In the genomic region with DNA sequence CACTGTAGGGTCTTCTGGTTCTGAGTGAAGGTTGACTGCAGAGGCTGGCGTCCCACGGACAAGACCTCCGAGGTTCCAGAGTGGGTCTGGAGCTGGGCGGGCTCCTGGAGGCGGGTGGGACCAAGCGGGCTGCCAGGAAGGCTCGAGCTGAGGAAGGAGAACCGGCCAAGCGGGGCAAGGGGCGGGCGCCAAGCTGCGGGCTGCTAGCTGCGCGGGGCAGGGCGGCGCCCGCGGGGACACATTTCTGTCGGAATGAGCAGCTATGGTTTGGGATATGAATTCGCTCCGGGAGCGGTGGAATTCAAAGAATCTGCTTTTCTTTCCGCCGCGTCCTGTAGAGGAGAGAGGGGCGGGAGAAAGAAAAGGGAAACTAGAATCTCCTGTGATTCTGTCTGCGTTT, we compare ENCODE assay signal across 17 mouse cellular contexts. TPM values are rescaled to one million over a fixed set of nuclear protein-coding genes. Genes with fewer than 3 reads are reported as not detected.
DNase-seq lines count a peak whose midpoint lies in the region; ATAC-seq lines count a peak whose summit lies in the region.
"Had no signal": no experiment of that assay in that cellular context is flagged by ENCODE, and none has a peak within 500 bp of the region (broad histone marks: within the 10 kb centered on the region; RNA-seq: fewer than 3 reads in every experiment).

No protein-coding gene starts in this region.

- no peaks in the 10 kb centered on the region for H3K9me3 ChIP-seq in hindbrain, embryonic 11.5 days (ENCODE audit: control insufficient read depth, low read length)
- H3K9me3 ChIP-seq in hindbrain, embryonic 16.5 days (ENCODE audit: control insufficient read depth, low read length): no peaks in the 10 kb centered on the region
- no peaks in the 10 kb centered on the region for H3K9me3 ChIP-seq in limb, embryonic 11.5 days (ENCODE audit: control insufficient read depth, low read length)
- H3K9me3 ChIP-seq: hindbrain, embryonic 15.5 days had no signal

- DNase-seq in hindbrain, embryonic 11.5 days (ENCODE audit: low spot score): peak; percentile 59
- DNase-seq in 3134 (ENCODE audit: extremely low read depth, insufficient read length, low spot score) (peak; percentile 77), ES-CJ7 (ENCODE audit: low read depth, low spot score) (peak; percentile 35)
- DNase-seq in limb, embryonic 11.5 days (ENCODE audit: low spot score): peak; percentile 75
- no peak for DNase-seq in right cerebral cortex, adult 18-20 months
- DNase-seq in adrenal gland, postnatal 10 days: no peak
- DNase-seq: adrenal gland, adult 8-10 months; gastrocnemius, postnatal 36 days; layer of hippocampus, adult 9-11 months; lung, postnatal 4 days; thymus, postnatal 14 days had no signal

- under 1% methylated on average over 26 of the region's 27 CpGs for WGBS in hindbrain, embryonic 11.5 days
- WGBS in hindbrain, embryonic 16.5 days: 0% methylated on average over 27 of the region's 27 CpGs
- 0% methylated on average over 27 of the region's 27 CpGs for WGBS in limb, embryonic 11.5 days

- no peak overlapping the region for H3K4me3 ChIP-seq in hindbrain, embryonic 11.5 days (ENCODE audit: low read depth, low read length)
- H3K4me3 ChIP-seq in hindbrain, embryonic 16.5 days (ENCODE audit: low read length): no peak overlapping the region
- no peak overlapping the region for H3K4me3 ChIP-seq in limb, embryonic 11.5 days (ENCODE audit: low read depth, low read length)
- H3K4me3 ChIP-seq: hindbrain, embryonic 15.5 days had no signal

- ATAC-seq in hindbrain, embryonic 11.5 days (ENCODE audit: low FRiP score): no peak
- ATAC-seq in hindbrain, embryonic 16.5 days: no peak
- ATAC-seq in limb, embryonic 11.5 days (ENCODE audit: insufficient number of reproducible peaks, low FRiP score, low TSS enrichment, low read depth): no peak
- ATAC-seq: forebrain, embryonic 14.5 days had no signal

- H3K27ac ChIP-seq in hindbrain, embryonic 11.5 days (ENCODE audit: low read depth, low read length): no peak overlapping the region
- no peak overlapping the region for H3K27ac ChIP-seq in hindbrain, embryonic 16.5 days (ENCODE audit: low read depth, low read length)
- no peak overlapping the region for H3K27ac ChIP-seq in limb, embryonic 11.5 days (replicated peaks; ENCODE audit: low read depth, low read length)
- H3K27ac ChIP-seq: hindbrain, embryonic 15.5 days had no signal

- no peaks in the 10 kb centered on the region; the same call in 1 of the 2 replicates for H3K4me1 ChIP-seq in hindbrain, embryonic 11.5 days (replicated peaks; ENCODE audit: control insufficient read depth, insufficient read depth, low read length)
- H3K4me1 ChIP-seq in hindbrain, embryonic 16.5 days (ENCODE audit: control insufficient read depth, insufficient read depth, low read depth, low read length): no peaks in the 10 kb centered on the region
- peaks cover 8% of the 10 kb centered on the region; the same call in 1 of the 2 replicates for H3K4me1 ChIP-seq in limb, embryonic 11.5 days (ENCODE audit: control insufficient read depth, insufficient read depth, low read length)
- H3K4me1 ChIP-seq: hindbrain, embryonic 15.5 days had no signal

- H3K9ac ChIP-seq in hindbrain, embryonic 11.5 days (ENCODE audit: low read depth, low read length): no peak overlapping the region
- H3K9ac ChIP-seq in hindbrain, embryonic 16.5 days (ENCODE audit: low read depth, low read length): no peak overlapping the region
- no peak overlapping the region for H3K9ac ChIP-seq in limb, embryonic 11.5 days (ENCODE audit: low read length)
- H3K9ac ChIP-seq: hindbrain, embryonic 15.5 days had no signal

- peaks cover 100% of the 10 kb centered on the region for H3K27me3 ChIP-seq in hindbrain, embryonic 11.5 days (ENCODE audit: control insufficient read depth, insufficient read depth, low read length)
- peaks cover 84% of the 10 kb centered on the region for H3K27me3 ChIP-seq in hindbrain, embryonic 16.5 days (replicated peaks; ENCODE audit: control insufficient read depth, insufficient read depth, low read length)
- peaks cover 100% of the 10 kb centered on the region for H3K27me3 ChIP-seq in limb, embryonic 11.5 days (ENCODE audit: control insufficient read depth, insufficient read depth, low read length)

- H3K36me3 ChIP-seq in hindbrain, embryonic 11.5 days (ENCODE audit: control insufficient read depth, insufficient read depth, low read length): no peaks in the 10 kb centered on the region
- no peaks in the 10 kb centered on the region for H3K36me3 ChIP-seq in hindbrain, embryonic 16.5 days (ENCODE audit: control insufficient read depth, insufficient read depth, low read length)
- no peaks in the 10 kb centered on the region for H3K36me3 ChIP-seq in limb, embryonic 11.5 days (ENCODE audit: control insufficient read depth, insufficient read depth, low read length)
- H3K36me3 ChIP-seq: G1E; hindbrain, embryonic 15.5 days had no signal

- no peak overlapping the region for H3K4me2 ChIP-seq in hindbrain, embryonic 11.5 days (replicated peaks; ENCODE audit: low read depth, low read length)
- H3K4me2 ChIP-seq in hindbrain, embryonic 16.5 days (ENCODE audit: low read length): no peak overlapping the region
- H3K4me2 ChIP-seq in limb, embryonic 11.5 days (ENCODE audit: low read depth, severe bottlenecking): no peak overlapping the region
- H3K4me2 ChIP-seq: hindbrain, embryonic 15.5 days; liver, embryonic 11.5 days had no signal

RNA-seq across cellular contexts. Expression of gene Hoxc12, which starts 1.7 kb away (rescaled TPM):
- not detected in 2 replicates for polyA plus RNA-seq in hindbrain, embryonic 11.5 days (2014; fragmentation: Nextera tagmentation; extraction: Ambion mirVana)
- not detected in 2 replicates for polyA plus RNA-seq in hindbrain, embryonic 16.5 days (2015; fragmentation: Nextera tagmentation; extraction: Ambion mirVana)
- polyA plus RNA-seq in limb, embryonic 11.5 days (2014; fragmentation: Nextera tagmentation; extraction: Ambion mirVana): 0.96 and 1.2 TPM in 2 replicates
- not detected for total RNA-seq in adrenal gland, postnatal 10 days (2021)
- total RNA-seq: adrenal gland, adult 8-10 months; common myeloid progenitor, adult 5-6 weeks; G1E; gastrocnemius, postnatal 36 days had no signal
- polyA plus RNA-seq: forebrain, embryonic 14.5 days; G1E; hindbrain, embryonic 15.5 days; liver, embryonic 11.5 days had no signal

RNA-seq across cellular contexts. Expression of gene Hoxc13, which starts 14.0 kb away (rescaled TPM):
- polyA plus RNA-seq in hindbrain, embryonic 11.5 days (2014; fragmentation: Nextera tagmentation; extraction: Ambion mirVana): 0.11 and 0.48 TPM in 2 replicates
- not detected in 2 replicates for polyA plus RNA-seq in hindbrain, embryonic 16.5 days (2015; fragmentation: Nextera tagmentation; extraction: Ambion mirVana)
- polyA plus RNA-seq in limb, embryonic 11.5 days (2014; fragmentation: Nextera tagmentation; extraction: Ambion mirVana): 2.3 and 2.4 TPM in 2 replicates
- total RNA-seq in adrenal gland, postnatal 10 days (2021): not detected
- total RNA-seq: adrenal gland, adult 8-10 months; common myeloid progenitor, adult 5-6 weeks; G1E; gastrocnemius, postnatal 36 days had no signal
- polyA plus RNA-seq: forebrain, embryonic 14.5 days; G1E; hindbrain, embryonic 15.5 days; liver, embryonic 11.5 days had no signal

RNA-seq across cellular contexts. Expression of gene Hoxc11, which starts 19.3 kb away (rescaled TPM):
- not detected in 2 replicates for polyA plus RNA-seq in hindbrain, embryonic 11.5 days (2014; fragmentation: Nextera tagmentation; extraction: Ambion mirVana)
- polyA plus RNA-seq in hindbrain, embryonic 16.5 days (2015; fragmentation: Nextera tagmentation; extraction: Ambion mirVana): not detected in 2 replicates
- 5.5 and 5.9 TPM in 2 replicates for polyA plus RNA-seq in limb, embryonic 11.5 days (2014; fragmentation: Nextera tagmentation; extraction: Ambion mirVana)
- total RNA-seq in adrenal gland, postnatal 10 days (2021): under 1 TPM in 1 of 2 experiments, not detected in 1; 0.15 TPM
- total RNA-seq: adrenal gland, adult 8-10 months; common myeloid progenitor, adult 5-6 weeks had no signal
- polyA plus RNA-seq: forebrain, embryonic 14.5 days; G1E; hindbrain, embryonic 15.5 days; liver, embryonic 11.5 days had no signal

RNA-seq across cellular contexts. Expression of gene Hoxc10, which starts 31.7 kb away (rescaled TPM):
- polyA plus RNA-seq in hindbrain, embryonic 11.5 days (2014; fragmentation: Nextera tagmentation; extraction: Ambion mirVana): not detected in 2 replicates
- not detected in 2 replicates for polyA plus RNA-seq in hindbrain, embryonic 16.5 days (2015; fragmentation: Nextera tagmentation; extraction: Ambion mirVana)
- polyA plus RNA-seq in limb, embryonic 11.5 days (2014; fragmentation: Nextera tagmentation; extraction: Ambion mirVana): 43.9 and 56.2 TPM in 2 replicates
- total RNA-seq in adrenal gland, postnatal 10 days (2021): 1 to 10 TPM in 1 of 2 experiments, under 1 TPM in 1; 0.94 to 1.4 TPM
- total RNA-seq: common myeloid progenitor, adult 5-6 weeks had no signal
- polyA plus RNA-seq: forebrain, embryonic 14.5 days; hindbrain, embryonic 15.5 days had no signal

RNA-seq across cellular contexts. Expression of gene Hoxc5, which starts 32.3 kb away (rescaled TPM):
- 21.0 and 21.6 TPM in 2 replicates for polyA plus RNA-seq in hindbrain, embryonic 11.5 days (2014; fragmentation: Nextera tagmentation; extraction: Ambion mirVana)
- 19.1 and 20.4 TPM in 2 replicates for polyA plus RNA-seq in hindbrain, embryonic 16.5 days (2015; fragmentation: Nextera tagmentation; extraction: Ambion mirVana)
- 8.3 and 9.1 TPM in 2 replicates for polyA plus RNA-seq in limb, embryonic 11.5 days (2014; fragmentation: Nextera tagmentation; extraction: Ambion mirVana)
- total RNA-seq in adrenal gland, postnatal 10 days (2021): 1 to 10 TPM; 5.5 to 6.9 TPM
- total RNA-seq: common myeloid progenitor, adult 5-6 weeks had no signal
- polyA plus RNA-seq: forebrain, embryonic 14.5 days had no signal

Comparison
In these comparisons a context has a peak if more than half of its experiments do, and no peak if none do; other contexts are left out.
1. DNase-seq: peak in hindbrain, embryonic 11.5 days (single experiment), 3134 (single experiment), ES-CJ7 (single experiment) and limb, embryonic 11.5 days (single experiment); none in right cerebral cortex, adult 18-20 months (single experiment) and adrenal gland, postnatal 10 days (single experiment).